Mouse (Mus musculus): ENCODE measurements at regions not wholly inside any gene's neighbourhood (a gene's known extent, or its start where the extent isn't known, plus 50 kb on each side); places are given as distances from the start of the nearest gene placed in this dataset.

DNA sequence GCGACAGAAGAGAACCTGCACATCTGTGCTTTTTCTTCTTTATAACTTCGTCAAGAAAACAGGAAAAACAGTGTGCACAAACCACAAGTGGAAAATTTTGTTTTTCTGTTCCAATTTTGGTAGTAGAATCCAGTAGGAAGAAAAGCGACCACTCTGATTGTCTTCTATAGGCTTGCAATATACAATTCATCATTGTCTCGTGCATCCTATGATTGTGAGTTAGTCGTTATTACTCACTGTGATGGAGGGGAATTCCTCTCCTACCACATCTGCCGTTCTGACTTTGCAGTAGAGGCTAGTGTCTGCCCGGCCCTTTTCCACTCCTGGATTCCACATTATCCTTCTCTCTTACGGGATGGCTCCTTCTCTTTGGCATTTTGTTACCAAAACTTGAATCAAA, 78.2 kb upstream of the Prep start:
- TF ChIP-seq CTCF (conservative IDR thresholded peaks at IDR 0.05; ENCODE audit: insufficient read depth, insufficient read length, low read depth, low read length) (no peak), POLR2A (IDR thresholded peaks at IDR 0.05; ENCODE audit: low read depth, low read length) (no peak)

Data from kidney, adult 2 months (tissue).